Mouse (Mus musculus): Measurements from ENCODE around the gene Gm29776.

The Gm29776 gene

DNA sequence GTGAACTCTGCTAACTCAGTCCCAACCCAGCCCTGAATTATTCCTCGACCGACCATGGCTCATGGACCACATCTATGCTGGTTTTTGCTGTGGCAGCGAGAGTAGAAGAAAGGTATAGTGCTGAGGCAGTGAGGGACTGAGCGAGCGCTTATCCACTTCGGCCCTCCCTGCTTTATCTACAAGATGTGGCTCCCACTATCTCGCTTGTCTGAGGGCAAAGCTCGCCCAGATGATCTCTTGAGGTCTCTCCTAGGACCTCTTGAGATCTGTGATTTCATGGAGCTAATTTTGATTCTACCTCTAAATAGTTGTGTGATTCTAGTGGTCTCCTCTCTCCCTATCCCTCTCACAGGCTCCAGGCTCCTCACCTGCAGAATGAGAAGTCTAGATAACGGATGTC lies 10.4 kb upstream of the Gm29776 start:
- DNase-seq (ENCODE audit: low read depth, low spot score) = no peak

DNA sequence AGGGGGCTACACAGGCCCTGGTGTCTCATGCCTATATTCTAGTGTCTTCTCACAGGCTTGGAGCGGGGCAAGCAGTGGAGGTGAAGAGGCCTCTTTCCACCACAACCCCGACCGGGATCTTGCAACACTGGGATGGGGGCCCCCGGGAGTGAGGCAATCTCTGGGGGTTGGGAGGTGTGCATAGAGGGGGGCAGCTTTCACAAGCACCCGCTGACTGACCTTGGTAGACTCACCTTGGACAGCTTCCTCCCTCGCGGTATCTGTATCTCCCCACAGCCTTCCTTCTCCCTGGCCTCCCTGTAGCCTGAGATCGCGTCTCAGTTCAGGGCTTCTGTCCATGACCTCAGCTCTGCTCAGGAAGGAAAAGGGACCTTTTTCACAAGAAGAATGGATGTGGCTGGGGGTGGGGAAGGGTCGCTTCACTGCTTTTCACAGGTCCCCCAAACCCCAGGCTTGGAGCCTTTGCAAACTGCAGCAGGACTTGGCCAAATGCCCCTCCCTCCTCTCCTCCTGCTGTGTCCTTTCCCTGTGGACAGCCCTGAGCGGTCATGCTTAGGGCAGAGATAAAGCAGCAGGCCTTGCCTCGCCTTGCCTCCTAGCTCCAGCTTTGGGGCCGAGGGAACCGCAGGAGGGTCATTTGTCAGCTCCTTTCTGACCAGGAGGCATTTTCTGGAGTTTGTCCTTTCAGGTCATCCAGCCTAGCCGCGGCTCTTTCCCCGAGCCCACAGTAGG lies 8.1 kb upstream of the Gm29776 start:
- no peak for DNase-seq (ENCODE audit: low read depth, low spot score)

DNA sequence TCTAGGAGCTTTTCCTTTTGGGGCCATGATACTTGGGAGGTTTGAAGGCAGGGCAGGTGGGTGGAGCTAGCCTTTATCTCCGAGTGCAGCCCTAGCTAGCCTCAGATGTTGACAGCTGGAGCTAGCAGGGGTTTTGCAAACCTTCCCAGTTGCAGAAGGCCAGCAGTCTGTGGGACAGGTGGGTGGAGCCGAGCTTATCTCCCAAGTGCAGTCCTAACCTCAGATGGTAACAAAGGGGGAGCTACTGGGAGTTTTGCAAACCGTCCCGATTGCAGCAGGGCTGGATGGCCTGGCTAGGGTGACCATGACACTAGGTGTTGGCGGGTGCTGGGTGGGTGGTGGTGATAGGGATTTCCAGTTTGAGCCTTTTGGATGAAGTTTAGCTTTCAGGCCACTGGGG lies 7.2 kb upstream of the Gm29776 start:
- DNase-seq (ENCODE audit: low read depth, low spot score) = no peak

DNA sequence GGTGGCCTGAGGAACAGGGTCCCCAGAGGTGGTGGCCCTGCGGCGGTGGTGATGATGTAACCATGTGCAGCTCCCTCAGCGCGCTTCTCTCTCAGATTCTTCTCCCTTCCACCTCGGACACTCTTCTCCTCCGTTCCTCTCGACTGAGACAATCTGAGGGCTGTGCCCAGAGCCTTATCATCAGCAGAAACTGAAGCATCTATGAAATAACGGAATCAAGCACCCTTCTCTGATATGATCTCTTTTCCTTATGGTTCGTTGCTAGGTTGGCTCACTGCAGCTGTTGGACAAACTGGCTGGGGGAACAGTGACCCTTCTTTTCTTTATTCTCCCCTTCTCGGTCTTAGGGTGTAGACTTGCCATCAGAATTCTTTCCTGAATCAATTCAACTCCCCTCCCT lies 4.6 kb upstream of the Gm29776 start:
- no peak for DNase-seq (ENCODE audit: low read depth, low spot score)

DNA sequence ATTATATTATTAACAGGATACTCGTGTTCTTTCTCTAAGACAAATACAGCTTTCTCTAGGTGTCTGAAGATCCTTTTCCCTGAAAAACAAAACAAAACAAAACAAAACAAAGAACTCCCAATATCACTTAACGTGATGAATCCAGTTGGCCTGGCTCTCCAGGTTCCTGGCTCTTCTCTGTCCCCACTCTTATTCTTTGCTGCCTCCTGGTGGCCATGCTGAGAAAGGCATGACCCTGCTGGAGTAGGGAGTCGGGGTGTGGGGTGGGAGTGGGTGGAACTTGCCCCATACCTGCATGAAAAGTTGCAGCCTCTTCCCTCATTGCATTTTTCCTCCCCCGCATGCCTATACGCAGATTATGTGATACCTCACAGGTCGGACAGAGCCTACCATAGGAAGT lies 2.7 kb upstream of the Gm29776 start:
- peak; percentile 73 for DNase-seq (ENCODE audit: low read depth, low spot score)

DNA sequence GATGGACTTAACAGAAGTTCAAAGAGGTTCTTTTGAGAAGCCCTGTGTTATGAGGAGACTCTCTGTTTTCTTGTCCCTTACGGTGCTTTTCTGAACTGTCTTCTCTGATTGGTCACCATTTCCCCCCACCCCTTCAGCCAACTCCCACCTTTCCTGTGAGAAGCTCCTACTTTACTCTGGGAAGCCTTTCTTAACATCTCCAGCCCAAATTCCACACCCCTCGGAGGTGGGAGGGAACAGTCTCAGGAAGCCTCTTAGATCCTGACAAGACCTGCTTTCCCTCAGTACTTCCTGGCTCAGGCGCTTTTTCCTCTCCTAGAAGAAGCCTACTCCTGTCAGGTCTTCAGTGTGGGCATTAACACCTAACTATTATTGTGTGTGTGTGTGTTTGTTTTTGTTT lies 953 bp upstream of the Gm29776 start:
- no peak for DNase-seq (ENCODE audit: low read depth, low spot score)

DNA sequence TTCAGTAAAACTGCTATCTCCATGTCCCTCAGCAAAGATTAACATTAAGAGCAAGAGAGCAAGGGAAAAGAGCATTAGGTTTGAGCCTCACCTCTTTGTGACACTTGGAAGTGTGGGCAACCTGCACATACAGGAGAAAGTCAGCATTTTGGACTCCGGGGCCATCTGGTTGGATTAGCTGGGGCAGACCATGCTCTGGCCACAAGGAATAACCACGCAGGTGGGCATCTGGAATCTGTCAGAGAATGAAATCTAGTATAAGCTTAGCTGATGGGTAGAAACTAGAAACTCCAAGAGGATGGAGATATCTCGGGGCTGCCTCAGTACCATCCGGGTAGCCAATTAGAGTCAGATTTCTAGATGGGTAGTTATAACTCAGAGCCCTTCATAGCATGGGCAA lies 1.9 kb downstream of the Gm29776 start:
- no peak for DNase-seq (ENCODE audit: low read depth, low spot score)

DNA sequence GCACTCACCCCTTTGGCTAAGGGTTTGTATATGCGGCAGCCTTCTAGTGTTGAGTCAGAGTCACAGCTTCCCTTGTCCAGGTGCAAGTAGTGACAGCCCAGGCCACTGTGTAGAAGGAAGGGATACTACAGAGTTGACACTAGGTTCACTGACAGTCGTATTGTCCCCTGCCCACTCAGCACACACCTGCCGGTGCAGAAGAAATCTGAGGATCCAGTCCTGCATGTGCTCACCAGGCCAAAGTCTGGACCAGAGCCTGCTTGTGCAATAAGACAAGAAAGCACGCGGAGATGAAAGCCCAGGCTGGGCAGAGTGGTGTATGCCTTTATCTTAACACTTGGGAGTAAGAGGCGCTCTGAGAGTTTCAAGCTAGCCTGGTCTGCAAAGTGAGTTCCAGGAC lies 3.6 kb downstream of the Gm29776 start:
- DNase-seq (ENCODE audit: low read depth, low spot score) = no peak

DNA sequence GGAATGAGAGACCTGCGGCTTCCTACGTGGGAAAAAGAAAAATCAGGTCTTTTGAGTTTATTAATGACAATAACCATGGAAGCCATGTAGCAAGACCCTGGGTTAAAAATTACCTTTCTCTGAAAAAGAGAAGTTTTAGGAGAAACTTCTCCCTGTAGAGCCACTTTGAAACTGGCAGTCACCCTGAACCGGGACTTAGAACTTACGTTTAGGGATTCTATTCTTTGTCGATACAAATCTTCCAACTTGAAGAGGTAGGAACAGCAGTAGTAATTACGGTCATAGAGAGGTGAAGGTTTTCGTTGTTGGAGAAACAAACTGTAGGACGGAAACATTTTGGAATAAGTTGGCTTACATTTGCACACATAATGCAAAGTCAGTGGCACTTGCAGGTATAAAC lies 11.4 kb downstream of the Gm29776 start:
- no peak for DNase-seq (ENCODE audit: low read depth, low spot score)

DNA sequence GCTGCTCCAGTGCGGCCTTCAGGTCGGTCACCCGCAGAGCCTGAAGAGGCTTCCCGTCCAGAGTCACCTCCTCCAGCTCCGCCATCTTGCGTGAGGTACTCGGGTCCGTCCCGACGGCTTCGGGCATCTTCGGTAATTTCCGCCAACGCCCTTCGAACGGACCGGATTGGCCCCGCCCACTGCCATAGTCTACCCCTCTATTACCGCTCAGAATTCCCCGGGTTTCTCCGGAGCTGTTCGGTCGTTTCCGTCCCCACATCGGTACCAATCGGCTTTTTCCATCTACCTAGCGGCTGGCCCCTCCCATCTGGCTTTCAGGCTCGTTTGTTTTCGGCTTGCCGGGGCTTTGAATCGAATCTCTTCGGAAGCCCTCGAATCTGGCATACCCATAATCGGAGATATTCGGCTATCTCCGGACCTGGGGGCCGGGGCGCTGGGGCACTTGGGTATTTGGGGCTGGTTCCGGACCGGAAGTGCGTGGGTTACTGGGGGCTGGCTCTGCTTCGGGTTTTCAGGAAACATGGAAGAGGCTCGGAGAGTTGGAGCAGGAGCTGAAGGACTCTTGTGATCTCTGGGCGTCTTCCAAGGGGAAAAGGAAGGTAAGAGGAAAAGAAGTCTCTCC lies 12.0 kb downstream of the Gm29776 start, which contains the start of gene Acin1:
Acin1 (minus strand) TSS at position 410 of the 622 bp plus-strand sequence.
- DNase-seq (ENCODE audit: low read depth, low spot score) = peak; percentile 100

DNA sequence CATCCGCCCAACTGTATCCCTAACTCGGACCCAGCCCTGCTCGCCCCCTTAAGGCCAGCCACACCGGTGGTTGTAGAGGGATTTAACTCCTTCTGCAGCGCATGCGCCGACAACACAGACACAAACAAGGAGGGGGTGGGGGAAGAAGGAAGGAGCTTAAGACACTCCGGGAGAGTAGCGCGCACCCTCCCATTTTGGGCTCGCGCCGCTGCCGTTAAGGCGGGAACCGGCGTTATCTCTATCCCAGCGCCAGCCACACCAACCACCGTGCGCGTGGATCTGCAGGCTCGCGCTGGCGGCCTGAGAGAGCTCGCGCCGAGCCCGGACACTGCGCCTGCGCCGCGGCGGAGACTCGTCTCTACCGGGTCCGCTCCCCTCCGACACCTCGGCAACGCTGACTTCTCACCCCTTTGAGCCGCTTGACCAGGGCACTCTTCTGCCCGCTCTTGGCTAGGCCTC lies 12.5 kb downstream of the Gm29776 start, which contains the start of gene 1700123O20Rik:
1700123O20Rik (plus strand) TSS at position 154 of the 459 bp plus-strand sequence.
- DNase-seq (ENCODE audit: low read depth, low spot score) = peak; percentile 95

DNA sequence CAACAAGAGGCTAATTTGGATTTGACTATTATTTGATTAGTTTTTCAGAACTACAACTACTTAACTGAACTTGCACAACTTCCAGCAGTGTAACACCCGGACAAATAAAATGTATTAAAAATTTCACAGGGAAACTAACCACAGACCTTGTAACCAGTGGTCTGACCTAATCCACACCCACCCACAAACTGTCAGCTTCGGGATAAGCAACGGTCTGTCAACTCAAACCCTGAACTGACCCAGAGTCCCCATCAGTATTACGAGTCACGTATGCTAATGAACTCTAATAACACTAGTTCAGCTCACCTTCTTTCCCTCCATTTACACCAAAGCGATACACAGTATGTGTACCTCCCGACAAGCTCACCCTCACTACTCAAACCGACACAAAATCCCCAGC lies 13.2 kb downstream of the Gm29776 start:
- DNase-seq (ENCODE audit: low read depth, low spot score) = no peak

DNA sequence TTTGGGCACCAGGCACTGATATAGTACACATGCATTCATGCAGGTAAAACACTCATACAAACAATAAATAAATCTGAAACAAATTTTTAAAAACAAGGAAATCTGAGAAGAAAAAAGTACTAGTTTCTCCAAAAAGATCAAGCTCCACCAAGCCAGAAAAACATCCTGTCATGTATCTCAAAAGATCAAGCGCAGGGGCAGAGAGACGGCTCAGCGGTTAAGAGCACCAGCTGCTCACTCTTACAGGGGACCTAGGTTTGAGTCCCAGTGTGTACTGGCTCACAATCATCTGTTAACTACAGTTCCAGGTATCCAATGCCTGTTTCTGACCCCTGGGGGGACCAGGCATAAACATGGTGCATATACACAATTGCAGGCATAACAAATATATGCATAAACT lies 16.2 kb downstream of the Gm29776 start:
- DNase-seq (ENCODE audit: low read depth, low spot score) = no peak

DNA sequence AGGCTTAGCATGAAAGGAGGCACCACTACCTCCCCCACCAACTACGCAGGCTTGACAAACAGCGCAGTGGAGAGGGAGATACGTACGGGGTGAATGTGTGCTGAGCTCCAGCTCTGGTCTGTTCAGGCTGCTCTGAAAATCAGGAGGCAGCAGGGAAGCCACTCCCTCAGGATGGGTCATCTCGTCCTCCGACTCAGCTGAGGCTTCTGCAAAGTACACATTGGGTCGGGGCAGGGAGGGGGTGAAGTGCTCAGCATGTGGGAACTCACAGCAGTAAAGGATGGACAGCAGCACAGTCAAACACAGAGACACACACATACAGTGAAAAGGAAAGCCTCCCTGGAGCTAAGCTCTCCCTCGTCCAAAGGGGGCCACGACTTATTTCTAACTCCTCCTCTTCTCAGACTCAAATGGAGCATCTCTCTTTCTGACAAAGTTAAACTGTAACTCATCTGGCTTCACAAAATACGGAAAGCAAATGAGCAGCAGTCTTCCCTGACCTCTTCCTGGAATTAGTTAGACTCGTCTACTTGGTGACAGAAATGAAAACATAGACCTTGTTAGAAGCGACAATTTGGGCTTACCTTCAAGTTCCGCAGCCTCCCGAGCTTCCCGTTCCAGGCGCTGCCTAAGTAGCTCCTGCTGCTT lies 19.9 kb downstream of the Gm29776 start:
- no peak for DNase-seq (ENCODE audit: low read depth, low spot score)

DNA sequence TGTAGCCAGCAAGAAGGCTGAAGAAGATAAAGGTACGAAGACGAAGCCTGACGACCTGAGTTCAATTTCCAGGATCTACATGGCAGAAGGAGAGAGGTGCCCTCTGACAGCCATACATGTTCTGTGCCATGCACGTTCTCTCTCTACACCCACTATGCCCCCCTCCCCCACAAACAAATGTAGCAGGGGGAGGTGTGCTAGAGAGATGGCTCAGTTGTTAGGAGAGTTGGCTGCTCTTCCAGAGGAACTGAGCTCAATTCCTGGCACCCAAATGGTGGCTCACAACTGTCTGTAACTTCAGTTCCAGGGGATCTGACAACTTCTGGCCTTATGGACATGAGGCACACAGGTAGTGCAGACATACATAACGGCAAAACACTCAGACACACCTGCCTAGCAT lies 22.3 kb downstream of the Gm29776 start:
- DNase-seq (ENCODE audit: low read depth, low spot score) = no peak

DNA sequence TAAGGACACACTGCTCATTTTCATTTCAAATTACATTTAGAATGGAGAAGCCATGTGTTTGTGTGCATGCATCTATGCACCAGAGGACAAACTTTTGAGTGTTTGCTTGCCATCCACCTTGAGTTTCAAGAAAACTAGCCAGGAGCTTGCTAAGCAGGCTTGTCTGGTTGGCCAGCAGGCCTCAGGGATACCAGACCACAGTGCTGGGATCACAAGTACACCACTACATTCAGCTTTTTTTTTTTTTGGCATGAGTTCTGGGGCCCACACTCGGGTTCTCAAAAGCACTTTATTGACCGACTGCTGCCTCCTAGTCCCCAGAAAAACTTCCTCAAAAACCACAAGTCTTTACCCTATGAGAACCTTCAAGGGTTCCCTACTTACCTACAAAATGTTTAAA lies 24.3 kb downstream of the Gm29776 start:
- no peak for DNase-seq (ENCODE audit: low read depth, low spot score)

DNA sequence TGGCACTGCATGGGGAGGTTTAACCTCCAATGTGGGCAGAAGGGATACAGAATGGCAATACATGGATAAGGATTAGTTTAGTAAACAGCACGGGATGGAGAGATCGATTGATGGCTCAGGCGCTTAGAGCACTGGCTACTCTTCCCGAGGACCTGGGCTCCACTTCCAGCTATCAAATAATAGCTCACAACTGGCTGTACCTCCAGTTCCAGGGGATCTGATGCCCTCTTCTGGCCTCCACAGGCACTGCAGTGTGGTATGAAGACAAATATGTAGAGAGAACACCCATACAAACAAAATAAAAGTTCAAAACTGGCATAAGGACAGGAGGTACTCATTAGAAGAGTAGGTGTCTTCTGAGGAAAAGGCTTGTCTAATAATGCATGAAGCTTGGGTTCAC lies 29.3 kb downstream of the Gm29776 start:
- peak; percentile 55 for DNase-seq (ENCODE audit: low read depth, low spot score)

DNA sequence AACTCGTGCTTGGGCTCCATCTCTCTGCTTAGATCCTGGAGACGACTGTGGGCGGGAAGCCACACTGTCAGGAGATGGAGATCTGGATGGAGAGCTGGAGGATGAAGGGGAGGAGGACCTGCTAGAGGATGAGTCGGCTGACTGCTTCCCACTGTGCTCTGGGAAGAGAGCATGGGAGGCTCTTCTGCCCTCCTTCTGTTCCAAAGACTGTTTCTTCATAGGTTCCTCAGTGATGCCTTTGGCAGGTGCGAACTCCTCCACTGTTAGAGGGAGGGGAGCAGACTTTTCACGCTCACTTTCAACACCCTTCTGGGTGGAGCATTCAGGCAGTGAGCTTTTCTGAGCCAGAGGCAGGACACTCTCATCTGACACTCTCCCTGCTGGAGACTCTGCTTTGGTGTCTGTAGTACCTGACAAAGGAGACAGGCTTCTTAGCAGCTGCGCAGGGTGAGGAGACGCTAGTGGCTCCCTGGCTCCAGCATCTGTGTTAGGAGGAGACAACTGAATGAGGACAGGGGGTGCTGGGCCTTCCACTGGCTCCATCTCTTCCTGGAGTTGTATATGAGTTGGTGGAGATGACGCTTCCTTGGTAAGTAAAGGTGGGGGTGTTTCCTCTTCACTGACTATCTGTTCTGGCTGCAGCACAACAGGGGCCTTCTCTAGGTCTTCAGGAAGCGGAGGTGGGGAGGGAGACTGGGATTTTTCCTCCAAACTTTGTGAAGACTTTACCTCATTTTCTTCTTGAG lies 34.0 kb downstream of the Gm29776 start:
- no peak for DNase-seq (ENCODE audit: low read depth, low spot score)

DNA sequence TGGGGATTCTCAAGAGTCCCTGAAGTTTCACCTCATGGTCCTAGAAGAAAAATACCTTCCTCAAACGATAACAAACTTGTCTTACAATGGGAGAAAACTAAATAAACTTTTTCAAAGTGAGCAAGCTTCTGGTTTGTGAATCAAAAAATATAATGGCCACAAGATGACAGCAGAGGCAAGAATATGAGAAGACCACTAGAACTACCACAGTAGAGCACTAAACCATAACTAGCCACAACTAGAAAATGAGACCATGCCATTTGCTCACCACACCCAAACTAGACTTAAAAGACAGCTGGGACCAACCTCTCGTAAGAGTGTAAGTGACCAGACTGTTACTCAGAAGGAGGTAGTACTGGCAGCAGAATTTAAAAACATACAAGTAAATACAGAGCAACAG lies 38.6 kb downstream of the Gm29776 start:
- DNase-seq (ENCODE audit: low read depth, low spot score) = peak; percentile 70

DNA sequence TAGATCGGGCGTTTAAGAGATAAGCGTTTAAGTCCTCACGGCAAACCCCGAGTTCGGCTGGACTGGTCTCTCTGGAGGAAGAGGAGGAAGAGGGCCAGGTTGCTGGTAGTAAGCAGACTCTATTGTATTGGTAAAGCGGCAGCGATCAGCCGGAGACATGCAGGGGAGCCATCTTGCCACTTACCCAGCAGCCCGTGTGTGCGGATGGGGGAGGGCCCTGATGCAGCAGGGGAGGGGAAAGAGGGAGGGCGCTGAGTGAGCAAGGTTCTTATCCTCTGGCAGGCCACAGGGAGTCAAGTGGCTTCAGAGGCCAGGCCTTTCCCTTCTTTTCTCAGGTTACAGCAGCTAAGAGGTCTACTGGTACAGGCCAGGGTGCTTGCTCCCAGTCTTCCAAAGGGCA lies 45.1 kb downstream of the Gm29776 start:
- peak; percentile 88 for DNase-seq (ENCODE audit: low read depth, low spot score)

DNA sequence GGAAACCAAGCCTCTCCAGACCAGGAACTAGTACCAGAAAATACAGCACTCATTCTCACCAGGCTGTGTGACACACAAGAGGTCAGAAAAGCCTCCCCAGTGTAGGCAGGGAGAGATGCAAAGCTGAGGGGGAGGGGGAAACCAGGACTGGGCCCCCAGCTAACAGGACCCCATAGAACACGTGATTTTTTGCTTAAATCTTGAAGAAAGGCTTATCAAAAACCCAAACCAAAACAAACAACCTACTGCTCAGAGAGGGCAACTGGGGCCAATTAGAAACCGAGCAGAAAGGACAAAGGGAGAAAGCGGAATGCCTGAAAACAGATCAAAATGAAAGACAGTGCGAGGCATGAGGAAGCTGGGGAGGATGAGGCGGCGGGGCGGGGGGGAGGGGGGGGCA lies 45.8 kb downstream of the Gm29776 start:
- peak; percentile 62 for DNase-seq (ENCODE audit: low read depth, low spot score)

DNA sequence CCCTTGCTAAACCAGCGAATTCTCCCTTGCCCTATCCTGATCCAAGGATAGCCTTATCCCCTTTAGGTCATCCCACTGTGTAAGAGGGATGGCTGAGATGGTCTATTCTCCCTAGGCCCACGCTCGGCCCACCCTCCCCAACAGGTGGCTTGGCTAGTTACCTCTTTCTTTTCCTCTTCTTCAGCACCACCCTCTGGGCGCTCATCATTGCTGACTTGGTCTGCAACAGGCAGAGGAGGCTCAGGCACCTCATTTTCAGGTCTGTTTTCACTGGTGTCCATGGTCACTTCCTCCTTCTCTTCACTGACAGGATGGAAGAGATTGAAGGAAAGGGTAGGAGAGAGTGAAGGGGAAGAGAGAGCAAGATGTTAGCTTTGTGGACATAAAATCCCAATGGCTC lies 47.1 kb downstream of the Gm29776 start:
- peak; percentile 74 for DNase-seq (ENCODE audit: low read depth, low spot score)
